Mouse (Mus musculus): ENCODE data around the gene Sde2. TPM values are rescaled to one million over a fixed set of nuclear protein-coding genes. Genes with fewer than 3 reads are reported as not detected.
"Not testable (repeated sequence)": the region's sequence is repeated elsewhere in the genome, so short reads cannot be mapped to it uniquely, and the experiment has no call there.

The Sde2 gene
- polyA plus RNA-seq, 1 experiment, result 18.2 TPM

DNA sequence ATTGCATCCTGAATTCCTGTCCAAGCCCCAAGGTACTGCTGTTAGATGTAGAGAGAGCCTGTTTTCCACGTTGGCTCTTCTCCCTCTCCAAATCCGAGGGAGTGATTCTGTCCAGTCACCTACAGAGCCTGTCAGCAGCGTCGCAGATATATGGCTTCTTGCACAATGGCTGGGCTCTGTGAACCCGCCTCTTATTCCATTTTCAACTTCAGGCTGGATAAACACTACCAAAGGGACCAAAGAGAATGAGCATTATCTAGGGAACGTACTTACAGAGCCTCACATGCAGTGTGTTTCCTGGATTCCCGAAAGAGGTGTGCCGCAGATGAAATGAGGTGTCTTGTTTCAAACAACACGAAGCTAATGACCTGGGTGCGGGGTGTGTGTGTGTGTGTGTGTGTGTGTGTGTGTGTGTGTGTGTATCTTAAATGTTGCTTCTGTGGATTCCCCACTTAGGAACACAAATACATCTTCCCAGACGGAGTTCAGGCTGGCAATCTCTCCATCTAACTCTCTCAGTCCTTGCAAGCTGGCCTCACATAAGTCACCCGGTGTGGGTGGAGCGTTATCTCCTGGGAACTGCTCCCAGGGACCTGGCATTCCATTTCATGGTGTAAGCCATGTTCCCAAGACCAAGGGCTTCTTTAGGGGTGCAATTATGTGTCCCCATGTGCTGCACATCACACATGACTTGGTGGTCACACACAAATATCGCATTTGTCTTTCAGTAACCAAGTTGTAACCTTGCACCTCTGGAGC lies 20.2 kb upstream of the Sde2 start:
- H3K9me3 ChIP-seq, result peaks cover 11% of the 10 kb centered on the region
- H3K36me3 ChIP-seq (replicated peaks; ENCODE audit: low read length), result peaks cover 17% of the 10 kb centered on the region
- TF ChIP-seq FLI1 (IDR thresholded peaks at IDR 0.05; ENCODE audit: low read length) (no peak), GATA1 (IDR thresholded peaks at IDR 0.05; ENCODE audit: borderline replicate concordance, low read length) (no peak)
- H3K27me3 ChIP-seq (replicated peaks), result no peaks in the 10 kb centered on the region
- peaks cover 51% of the 10 kb centered on the region for H3K4me1 ChIP-seq
- peak overlapping the region; percentile 18 for H3K4me3 ChIP-seq (replicated peaks)

- Histone ChIP-seq H3K4me3 (replicated peaks) (no peak overlapping the region), H3K9me3 (no peaks in the 10 kb centered on the region), H3K4me1 (peaks cover 38% of the 10 kb centered on the region), H3K36me3 (replicated peaks; ENCODE audit: low read length) (no peaks in the 10 kb centered on the region), H3K27me3 (replicated peaks) (no peaks in the 10 kb centered on the region)
- TF ChIP-seq FLI1 (IDR thresholded peaks at IDR 0.05; ENCODE audit: low read length), result no peak
- no peak for TF ChIP-seq GATA1 (IDR thresholded peaks at IDR 0.05; ENCODE audit: borderline replicate concordance, low read length)
These were observed 15.5 kb upstream of the Sde2 start for GRCm38 (mm10) chr1:180835273-180836015.

GRCm38 (mm10) chr1:180836467-180836866 lies 14.5 kb upstream of the Sde2 start:
- H3K4me3 ChIP-seq (replicated peaks); H3K9me3 ChIP-seq; H3K27me3 ChIP-seq (replicated peaks); H3K36me3 ChIP-seq (replicated peaks; ENCODE audit: low read length): not testable (repeated sequence)
- H3K4me1 ChIP-seq, result peaks cover 35% of the 10 kb centered on the region

DNA sequence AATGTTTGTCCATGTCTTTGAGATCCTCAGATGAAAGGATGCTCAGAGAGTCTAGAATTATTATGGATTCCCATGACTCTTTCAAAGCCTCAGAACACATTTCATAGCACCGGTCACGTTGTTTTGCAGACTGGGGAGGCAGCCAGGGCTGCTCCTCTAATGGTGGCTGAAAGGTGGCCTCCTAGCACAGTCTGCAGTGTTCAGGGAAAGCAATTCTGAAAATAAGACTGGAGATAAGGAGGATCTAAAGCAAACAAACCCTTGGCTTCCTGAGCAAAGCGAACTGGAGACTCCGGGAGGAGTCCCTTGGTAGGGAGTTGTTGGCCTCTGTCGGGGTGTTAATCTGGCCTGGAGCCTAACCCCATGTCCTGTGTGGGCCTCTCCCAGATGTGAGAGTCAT lies 13.7 kb upstream of the Sde2 start:
- no peak for TF ChIP-seq FLI1 (IDR thresholded peaks at IDR 0.05; ENCODE audit: low read length)
- H3K27me3 ChIP-seq (replicated peaks), result no peaks in the 10 kb centered on the region

GRCm38 (mm10) chr1:180838014-180838413 lies 12.9 kb upstream of the Sde2 start:
- H3K9me3 ChIP-seq, result no peaks in the 10 kb centered on the region
- H3K4me1 ChIP-seq, result peaks cover 42% of the 10 kb centered on the region
- no peaks in the 10 kb centered on the region for H3K27me3 ChIP-seq (replicated peaks)
- no peaks in the 10 kb centered on the region for H3K36me3 ChIP-seq (replicated peaks; ENCODE audit: low read length)
- TF ChIP-seq GATA1 (IDR thresholded peaks at IDR 0.05; ENCODE audit: borderline replicate concordance, low read length), result no peak
- no peak for TF ChIP-seq FLI1 (IDR thresholded peaks at IDR 0.05; ENCODE audit: low read length)
- H3K4me3 ChIP-seq (replicated peaks), result no peak overlapping the region

More for the DNA sequence above, 13.7 kb upstream of the Sde2 start:
- no peaks in the 10 kb centered on the region for H3K9me3 ChIP-seq
- peaks cover 42% of the 10 kb centered on the region for H3K4me1 ChIP-seq
- no peak overlapping the region for H3K4me3 ChIP-seq (replicated peaks)
- no peaks in the 10 kb centered on the region for H3K36me3 ChIP-seq (replicated peaks; ENCODE audit: low read length)

DNA sequence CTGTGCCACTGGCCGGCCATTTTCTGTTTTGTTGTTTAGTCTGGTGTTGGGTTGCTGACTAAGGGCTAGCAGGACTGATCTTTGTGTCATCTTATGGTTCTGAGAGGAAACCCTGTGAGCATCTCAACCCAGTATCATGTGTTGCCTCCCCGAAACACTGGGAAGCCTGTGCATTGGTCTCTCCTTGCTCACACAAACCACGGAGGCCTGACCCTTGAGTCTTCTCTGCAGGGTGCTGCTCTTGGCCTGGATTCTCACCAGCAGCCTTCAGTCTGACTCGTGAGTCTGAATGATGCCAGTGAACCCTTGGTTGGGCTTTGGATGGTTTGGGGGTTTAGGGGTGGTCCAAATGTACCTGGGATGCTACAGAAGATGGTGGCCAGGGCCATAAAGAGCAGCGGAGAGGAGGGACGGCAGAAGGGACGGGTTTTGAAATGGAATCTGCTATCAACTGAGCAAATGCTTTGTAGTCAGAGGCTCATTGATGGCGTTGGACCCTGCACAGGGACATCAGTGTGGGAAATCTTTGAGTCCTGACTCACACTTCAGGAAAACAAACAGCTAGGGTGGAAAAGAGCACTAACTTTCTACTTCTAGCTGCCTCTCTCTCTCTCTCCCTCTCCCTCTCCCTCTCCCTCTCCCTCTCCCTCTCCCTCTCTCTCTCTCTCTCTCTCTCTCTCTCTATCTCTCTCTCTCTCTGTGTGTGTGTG lies 11.6 kb upstream of the Sde2 start:
- Histone ChIP-seq H3K27me3 (replicated peaks) (no peaks in the 10 kb centered on the region), H3K36me3 (replicated peaks; ENCODE audit: low read length) (no peaks in the 10 kb centered on the region), H3K9me3 (no peaks in the 10 kb centered on the region), H3K4me3 (replicated peaks) (no peak overlapping the region), H3K4me1 (peaks cover 42% of the 10 kb centered on the region)
- TF ChIP-seq FLI1 (IDR thresholded peaks at IDR 0.05; ENCODE audit: low read length) (no peak), GATA1 (IDR thresholded peaks at IDR 0.05; ENCODE audit: borderline replicate concordance, low read length) (no peak)

DNA sequence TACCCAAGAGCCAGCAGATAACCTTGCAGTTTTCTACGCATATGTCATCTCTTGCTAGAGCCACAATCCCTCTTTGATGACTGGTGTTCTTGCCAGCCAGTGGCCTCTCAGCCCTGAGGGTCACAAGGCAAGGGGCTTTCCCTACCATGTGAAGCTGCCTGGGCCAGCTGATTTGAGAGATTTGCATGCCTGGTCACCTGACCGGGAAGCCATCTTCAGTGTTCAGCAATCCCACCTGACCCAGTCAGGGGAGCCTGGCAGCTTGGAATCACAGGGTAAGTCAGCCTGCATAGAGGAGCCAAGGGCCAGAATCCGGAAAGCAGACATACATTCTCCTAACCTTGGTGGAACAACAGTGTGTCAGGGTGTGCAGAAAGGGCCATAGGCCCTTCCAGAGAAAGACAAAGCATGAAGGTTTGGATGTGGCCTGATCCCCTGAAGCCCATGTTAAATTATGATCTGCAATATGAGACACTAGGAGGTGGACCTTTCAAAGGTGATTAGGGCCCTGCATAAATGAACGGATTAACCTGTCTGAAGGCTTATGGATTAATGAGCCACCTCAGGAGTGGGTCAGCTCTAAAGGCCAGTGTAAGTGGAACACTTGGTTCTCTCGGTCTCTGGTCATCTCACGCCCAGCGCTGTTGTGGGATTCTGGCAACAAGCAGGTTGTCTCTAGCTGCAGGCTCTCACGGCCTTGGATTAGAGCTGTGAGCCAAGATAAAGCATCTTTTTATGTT lies 9.2 kb upstream of the Sde2 start:
- Histone ChIP-seq H3K4me3 (replicated peaks) (no peak overlapping the region), H3K4me1 (peaks cover 43% of the 10 kb centered on the region)
- no peak for TF ChIP-seq GATA1 (IDR thresholded peaks at IDR 0.05; ENCODE audit: borderline replicate concordance, low read length)
- no peak for TF ChIP-seq FLI1 (IDR thresholded peaks at IDR 0.05; ENCODE audit: low read length)

DNA sequence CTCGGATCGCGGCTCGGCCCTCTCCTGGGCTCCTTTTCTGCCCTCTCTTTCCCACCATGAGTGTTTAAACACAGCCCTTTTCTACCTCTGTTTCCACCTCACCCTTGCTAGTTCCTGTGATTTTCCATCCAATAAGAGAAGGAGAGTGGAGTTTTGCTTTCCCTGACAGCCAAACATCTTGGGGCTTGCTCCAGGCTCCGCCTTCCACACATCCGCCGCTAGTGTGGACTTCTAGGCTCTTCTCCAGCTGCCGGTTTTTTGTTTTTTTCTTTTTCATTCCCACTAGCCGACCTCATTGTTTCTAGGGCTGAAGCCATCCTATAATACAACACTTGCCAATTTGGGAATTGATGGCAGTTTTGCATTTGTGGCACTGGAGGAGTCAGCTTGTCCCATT lies 2.8 kb upstream of the Sde2 start:
- Histone ChIP-seq H3K36me3 (replicated peaks; ENCODE audit: low read length) (peaks cover 10% of the 10 kb centered on the region), H3K4me1 (peaks cover 51% of the 10 kb centered on the region), H3K4me3 (replicated peaks) (peak overlapping the region; percentile 91), H3K27me3 (replicated peaks) (no peaks in the 10 kb centered on the region), H3K9me3 (no peaks in the 10 kb centered on the region)
- no peak for TF ChIP-seq FLI1 (IDR thresholded peaks at IDR 0.05; ENCODE audit: low read length)
- no peak for TF ChIP-seq GATA1 (IDR thresholded peaks at IDR 0.05; ENCODE audit: borderline replicate concordance, low read length)

More for the DNA sequence above, 9.2 kb upstream of the Sde2 start:
- no peaks in the 10 kb centered on the region for H3K9me3 ChIP-seq
- H3K27me3 ChIP-seq (replicated peaks), result no peaks in the 10 kb centered on the region
- H3K36me3 ChIP-seq (replicated peaks; ENCODE audit: low read length), result no peaks in the 10 kb centered on the region

DNA sequence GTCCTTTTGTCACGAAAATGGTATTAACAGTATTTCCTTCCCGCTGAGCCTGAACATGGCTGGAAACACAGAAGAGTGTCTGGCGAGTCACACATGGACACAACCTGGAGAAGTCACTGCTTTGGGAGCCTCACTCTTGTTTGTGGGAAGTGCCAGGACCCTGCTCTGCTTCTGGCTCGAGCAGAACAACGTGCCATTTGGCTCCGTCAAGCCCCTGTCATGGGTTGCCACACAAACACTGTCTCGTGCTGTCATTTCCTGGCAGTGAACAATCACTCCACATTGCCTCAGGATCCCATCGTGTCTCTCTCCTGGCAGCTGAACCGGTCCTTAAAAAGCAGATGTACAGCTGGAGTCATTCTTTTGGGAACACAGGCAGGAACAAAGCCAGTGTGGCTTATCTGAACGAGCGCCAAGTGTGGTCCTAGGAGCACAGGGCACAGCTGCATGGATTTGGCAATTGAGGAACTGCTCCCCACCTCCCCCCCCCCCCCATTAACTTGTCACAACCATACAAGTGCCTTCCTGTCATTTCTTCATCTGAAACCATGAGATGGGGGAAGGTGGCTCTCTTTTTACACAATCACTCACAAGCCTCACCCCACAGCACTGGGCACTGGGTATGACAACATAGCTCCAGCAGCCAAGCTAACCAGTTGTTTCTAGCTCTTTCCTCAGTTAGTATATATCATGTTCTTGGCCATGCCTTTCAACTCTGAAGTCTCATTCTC lies 2.3 kb upstream of the Sde2 start:
- H3K4me3 ChIP-seq (replicated peaks), result peak overlapping the region; percentile 91
- TF ChIP-seq FLI1 (IDR thresholded peaks at IDR 0.05; ENCODE audit: low read length) (no peak), GATA1 (IDR thresholded peaks at IDR 0.05; ENCODE audit: borderline replicate concordance, low read length) (no peak)
- H3K4me1 ChIP-seq, result peaks cover 57% of the 10 kb centered on the region
- H3K9me3 ChIP-seq, result no peaks in the 10 kb centered on the region
- H3K27me3 ChIP-seq (replicated peaks), result no peaks in the 10 kb centered on the region
- peaks cover 13% of the 10 kb centered on the region for H3K36me3 ChIP-seq (replicated peaks; ENCODE audit: low read length)

Measured in megakaryocyte, embryonic 14.5 days (primary cell).